9 mouse cellular contexts compared by ENCODE assay signal in the genomic region with DNA sequence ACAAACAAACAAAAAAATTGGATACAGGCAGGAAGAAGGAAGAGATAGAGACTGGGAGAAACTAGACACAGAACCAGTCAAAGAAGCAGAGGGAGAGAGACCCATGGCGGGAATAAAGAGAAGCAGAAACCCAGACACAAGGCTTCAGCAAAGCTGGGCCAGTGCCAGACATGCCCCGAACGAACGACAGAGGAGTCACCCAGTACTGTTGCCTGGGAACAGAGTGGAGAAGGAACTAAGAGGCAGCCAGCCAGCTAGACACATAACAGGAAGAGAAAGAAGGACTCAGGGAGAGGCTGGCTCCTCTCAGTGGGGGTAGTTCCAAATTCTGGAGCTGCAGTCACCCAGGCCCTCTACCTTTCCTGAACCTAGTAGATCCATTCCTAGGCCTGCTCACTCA. TPM values are rescaled to one million over a fixed set of nuclear protein-coding genes. Genes with fewer than 3 reads are reported as not detected.
DNase-seq lines count a peak whose midpoint lies in the region; ATAC-seq and TF ChIP-seq lines count a peak whose summit lies in the region.
"Had no signal": no experiment of that assay in that cellular context is flagged by ENCODE, and none has a peak within 500 bp of the region (broad histone marks: within the 10 kb centered on the region; RNA-seq: fewer than 3 reads in every experiment).

No protein-coding gene starts in this region.

- no peaks in the 10 kb centered on the region for H3K9me3 ChIP-seq in midbrain, embryonic 10.5 days (replicated peaks)
- no peaks in the 10 kb centered on the region for H3K9me3 ChIP-seq in midbrain, embryonic 11.5 days (ENCODE audit: control insufficient read depth, low read length)
- no peaks in the 10 kb centered on the region for H3K9me3 ChIP-seq in heart, embryonic 12.5 days (replicated peaks)
- H3K9me3 ChIP-seq in lung, embryonic 14.5 days (ENCODE audit: low read depth, low read length), result no peaks in the 10 kb centered on the region
- H3K9me3 ChIP-seq in stomach, postnatal 0 days (ENCODE audit: control insufficient read depth, low read length), result no peaks in the 10 kb centered on the region

- no peak overlapping the region for H3K4me3 ChIP-seq in midbrain, embryonic 10.5 days
- no peak overlapping the region for H3K4me3 ChIP-seq in midbrain, embryonic 11.5 days (ENCODE audit: low read depth, low read length)
- no peak overlapping the region for H3K4me3 ChIP-seq in bone marrow macrophage, adult 2 months (ENCODE audit: insufficient read depth, low read length)
- no peak overlapping the region for H3K4me3 ChIP-seq in heart, embryonic 12.5 days
- H3K4me3 ChIP-seq in lung, embryonic 14.5 days (ENCODE audit: low read depth, low read length), result no peak overlapping the region
- H3K4me3 ChIP-seq in stomach, postnatal 0 days (ENCODE audit: low read depth, low read length), result no peak overlapping the region

- no peak for TF ChIP-seq CTCF in bone marrow macrophage, adult 2 months (IDR thresholded peaks at IDR 0.05; ENCODE audit: low read depth, low read length)
- TF ChIP-seq CTCF in lung, embryonic 14.5 days (IDR thresholded peaks at IDR 0.05; ENCODE audit: low read depth), result no peak
- no peak for TF ChIP-seq CTCF in stomach, postnatal 0 days (IDR thresholded peaks at IDR 0.05; ENCODE audit: low read depth)

- no peak for DNase-seq in midbrain, embryonic 10.5 days (ENCODE audit: low spot score)
- DNase-seq in midbrain, embryonic 11.5 days (ENCODE audit: low spot score, missing footprints), result no peak
- peak; percentile 84 to 87 for DNase-seq in kidney, postnatal 4 days
- peak; percentile 92 for DNase-seq in lung, embryonic 14.5 days
- DNase-seq in stomach, postnatal 0 days (ENCODE audit: low spot score), result peak; percentile 53
- DNase-seq in spleen, adult 18-20 months, result no peak

- H3K27ac ChIP-seq in midbrain, embryonic 10.5 days (replicated peaks), result 0 out of 2 replicates have a peak overlapping the region, but pooled peaks have one; percentile 23
- H3K27ac ChIP-seq in midbrain, embryonic 11.5 days (ENCODE audit: low read depth, low read length), result no peak overlapping the region
- peak overlapping the region; percentile 13; the same call in 1 of the 2 replicates for H3K27ac ChIP-seq in bone marrow macrophage, adult 2 months (ENCODE audit: insufficient read depth, low read depth, low read length)
- H3K27ac ChIP-seq in heart, embryonic 12.5 days (ENCODE audit: poor library complexity, severe bottlenecking), result 0 out of 2 replicates have a peak overlapping the region, but pooled peaks have one; percentile 11
- H3K27ac ChIP-seq in lung, embryonic 14.5 days (ENCODE audit: low read depth), result no peak overlapping the region; the same call in 1 of the 2 replicates
- no peak overlapping the region for H3K27ac ChIP-seq in stomach, postnatal 0 days (replicated peaks)

- H3K4me2 ChIP-seq in midbrain, embryonic 11.5 days, result no peak overlapping the region
- H3K4me2 ChIP-seq in heart, embryonic 12.5 days, result no peak overlapping the region
- no peak overlapping the region for H3K4me2 ChIP-seq in lung, embryonic 14.5 days
- no peak overlapping the region for H3K4me2 ChIP-seq in stomach, postnatal 0 days (replicated peaks; ENCODE audit: low read depth)

- 84% methylated on average over 4 of the region's 4 CpGs for WGBS in midbrain, embryonic 10.5 days
- WGBS in midbrain, embryonic 11.5 days, result 71% methylated on average over 4 of the region's 4 CpGs
- WGBS in heart, embryonic 12.5 days, result 2% methylated on average over 4 of the region's 4 CpGs
- 18% methylated on average over 4 of the region's 4 CpGs for WGBS in lung, embryonic 14.5 days
- 10% methylated on average over 4 of the region's 4 CpGs for WGBS in stomach, postnatal 0 days

- no peaks in the 10 kb centered on the region for H3K27me3 ChIP-seq in midbrain, embryonic 10.5 days (ENCODE audit: low read depth, poor library complexity, severe bottlenecking)
- H3K27me3 ChIP-seq in midbrain, embryonic 11.5 days (ENCODE audit: control insufficient read depth, insufficient read depth, low read length), result no peaks in the 10 kb centered on the region
- H3K27me3 ChIP-seq in heart, embryonic 12.5 days (replicated peaks), result peaks cover 14% of the 10 kb centered on the region; the same call in 1 of the 2 replicates
- H3K27me3 ChIP-seq in lung, embryonic 14.5 days (ENCODE audit: insufficient read depth, low read length), result no peaks in the 10 kb centered on the region
- H3K27me3 ChIP-seq in stomach, postnatal 0 days (ENCODE audit: control insufficient read depth, insufficient read depth, low read length), result no peaks in the 10 kb centered on the region

- ATAC-seq in midbrain, embryonic 11.5 days (ENCODE audit: low FRiP score), result no peak
- ATAC-seq in heart, embryonic 12.5 days (ENCODE audit: insufficient number of reproducible peaks, low FRiP score), result peak; percentile 46; the same call in 1 of the 2 replicates
- peak; percentile 80; the same call in 1 of the 2 replicates for ATAC-seq in lung, embryonic 14.5 days (ENCODE audit: insufficient read depth)
- ATAC-seq in stomach, postnatal 0 days (ENCODE audit: low FRiP score, low TSS enrichment), result no peak

- H3K4me1 ChIP-seq in midbrain, embryonic 10.5 days, result peaks cover 22% of the 10 kb centered on the region
- H3K4me1 ChIP-seq in midbrain, embryonic 11.5 days (ENCODE audit: control insufficient read depth, insufficient read depth, low read length), result no peaks in the 10 kb centered on the region
- H3K4me1 ChIP-seq in bone marrow macrophage, adult 2 months (ENCODE audit: control insufficient read depth, insufficient read depth, low read length), result peaks cover 13% of the 10 kb centered on the region
- H3K4me1 ChIP-seq in heart, embryonic 12.5 days (replicated peaks), result peaks cover 29% of the 10 kb centered on the region
- peaks cover 4% of the 10 kb centered on the region; the same call in 1 of the 2 replicates for H3K4me1 ChIP-seq in lung, embryonic 14.5 days (ENCODE audit: insufficient read depth)
- peaks cover 5% of the 10 kb centered on the region; the same call in 1 of the 2 replicates for H3K4me1 ChIP-seq in stomach, postnatal 0 days (replicated peaks; ENCODE audit: control insufficient read depth, insufficient read depth)

- H3K9ac ChIP-seq in midbrain, embryonic 11.5 days (ENCODE audit: low read length), result no peak overlapping the region
- H3K9ac ChIP-seq in heart, embryonic 12.5 days, result no peak overlapping the region
- H3K9ac ChIP-seq in lung, embryonic 14.5 days, result no peak overlapping the region
- no peak overlapping the region for H3K9ac ChIP-seq in stomach, postnatal 0 days (ENCODE audit: low read length)

- no peak for TF ChIP-seq EP300 in stomach, postnatal 0 days (optimal IDR thresholded peaks at IDR 0.05)

- H3K36me3 ChIP-seq in midbrain, embryonic 10.5 days, result no peaks in the 10 kb centered on the region
- no peaks in the 10 kb centered on the region for H3K36me3 ChIP-seq in midbrain, embryonic 11.5 days (ENCODE audit: control insufficient read depth, insufficient read depth, low read length)
- no peaks in the 10 kb centered on the region for H3K36me3 ChIP-seq in heart, embryonic 12.5 days
- no peaks in the 10 kb centered on the region for H3K36me3 ChIP-seq in lung, embryonic 14.5 days (ENCODE audit: insufficient read depth)
- H3K36me3 ChIP-seq in stomach, postnatal 0 days (ENCODE audit: control insufficient read depth, insufficient read depth, low read length), result no peaks in the 10 kb centered on the region

- no peak for TF ChIP-seq POLR2A in bone marrow macrophage, adult 2 months (IDR thresholded peaks at IDR 0.05; ENCODE audit: borderline replicate concordance, low read depth, low read length)

RNA-seq across cellular contexts. Expression of a gene that starts 0.8 kb away (rescaled TPM):
- not detected in 2 replicates for polyA plus RNA-seq in midbrain, embryonic 10.5 days (2016; fragmentation: Nextera tagmentation; extraction: Ambion mirVana)
- polyA plus RNA-seq in midbrain, embryonic 11.5 days (2014; fragmentation: Nextera tagmentation; extraction: Ambion mirVana), result not detected in 2 replicates
- polyA plus RNA-seq in bone marrow macrophage, adult 2 months (2012; ENCODE audit: insufficient read depth, insufficient read length, missing spikeins), result not detected in 2 replicates
- 0.17 and 0.18 TPM in 2 replicates for polyA plus RNA-seq in heart, embryonic 12.5 days (2016; fragmentation: Nextera tagmentation; extraction: Ambion mirVana)
- polyA plus RNA-seq in lung, embryonic 14.5 days (2014; fragmentation: Nextera tagmentation; extraction: Ambion mirVana), result 0.17 and 0.18 TPM in 2 replicates
- 0.55 and 1.1 TPM in 2 replicates for polyA plus RNA-seq in stomach, postnatal 0 days (2015; fragmentation: Nextera tagmentation; extraction: Ambion mirVana)
- polyA plus RNA-seq: testis, adult 2 months had no signal

RNA-seq across cellular contexts. Expression of a gene that starts 8.0 kb away (rescaled TPM):
- 4.8 and 6.3 TPM in 2 replicates for polyA plus RNA-seq in midbrain, embryonic 10.5 days (2016; fragmentation: Nextera tagmentation; extraction: Ambion mirVana)
- 3.9 and 5.9 TPM in 2 replicates for polyA plus RNA-seq in midbrain, embryonic 11.5 days (2014; fragmentation: Nextera tagmentation; extraction: Ambion mirVana)
- polyA plus RNA-seq in bone marrow macrophage, adult 2 months (2012; ENCODE audit: insufficient read depth, insufficient read length, missing spikeins), result not detected in 2 replicates
- 10.9 and 12.2 TPM in 2 replicates for polyA plus RNA-seq in heart, embryonic 12.5 days (2016; fragmentation: Nextera tagmentation; extraction: Ambion mirVana)
- polyA plus RNA-seq in lung, embryonic 14.5 days (2014; fragmentation: Nextera tagmentation; extraction: Ambion mirVana), result 19.2 and 21.0 TPM in 2 replicates
- 1.4 and 3.4 TPM in 2 replicates for polyA plus RNA-seq in stomach, postnatal 0 days (2015; fragmentation: Nextera tagmentation; extraction: Ambion mirVana)

RNA-seq across cellular contexts. Expression of a gene that starts 43.3 kb away (rescaled TPM):
- 3.1 and 4.4 TPM in 2 replicates for polyA plus RNA-seq in midbrain, embryonic 10.5 days (2016; fragmentation: Nextera tagmentation; extraction: Ambion mirVana)
- polyA plus RNA-seq in midbrain, embryonic 11.5 days (2014; fragmentation: Nextera tagmentation; extraction: Ambion mirVana), result 1.2 and 1.6 TPM in 2 replicates
- polyA plus RNA-seq in bone marrow macrophage, adult 2 months (2012; ENCODE audit: insufficient read depth, insufficient read length, missing spikeins), result 24.5 and 26.9 TPM in 2 replicates
- 0.10 and 0.47 TPM in 2 replicates for polyA plus RNA-seq in heart, embryonic 12.5 days (2016; fragmentation: Nextera tagmentation; extraction: Ambion mirVana)
- 0.28 and 0.35 TPM in 2 replicates for polyA plus RNA-seq in lung, embryonic 14.5 days (2014; fragmentation: Nextera tagmentation; extraction: Ambion mirVana)
- polyA plus RNA-seq in stomach, postnatal 0 days (2015; fragmentation: Nextera tagmentation; extraction: Ambion mirVana), result 2.0 and 2.7 TPM in 2 replicates

Comparison
In these comparisons a context has a peak if more than half of its experiments do, and no peak if none do; other contexts are left out.
1. H3K27ac ChIP-seq: peak in midbrain, embryonic 10.5 days (single experiment), bone marrow macrophage, adult 2 months (single experiment) and heart, embryonic 12.5 days (single experiment); none in midbrain, embryonic 11.5 days (single experiment), lung, embryonic 14.5 days (single experiment) and stomach, postnatal 0 days (single experiment).
2. DNase-seq: peak in kidney, postnatal 4 days (2 of 2), lung, embryonic 14.5 days (single experiment) and stomach, postnatal 0 days (single experiment); none in midbrain, embryonic 10.5 days (single experiment), midbrain, embryonic 11.5 days (single experiment) and spleen, adult 18-20 months (0 of 2).
3. ATAC-seq: peak in heart, embryonic 12.5 days (single experiment) and lung, embryonic 14.5 days (single experiment); none in midbrain, embryonic 11.5 days (single experiment) and stomach, postnatal 0 days (single experiment).